Mouse (Mus musculus) stomach, embryonic 14.5 days (tissue): Measurements from ENCODE around the gene Wbp4. TPM values are rescaled to one million over a fixed set of nuclear protein-coding genes. Genes with fewer than 3 reads are reported as not detected.

ENCODE experiments used
- ATAC-seq: fragments of 200-750 bp; cut with Nextera tagmentation; 2 replicates; pipeline ENCODE4 v1.8.0; 2017; ENCODE audit warnings: low read depth, moderate TSS enrichment; ENCODE audit not compliant: insufficient number of reproducible peaks, insufficient read depth, low FRiP score
- H3K27ac ChIP-seq: fragments of 300-500 bp; sonication (generic); 2 replicates; pipeline ENCODE4 v1.5.1; 2014; ENCODE audit warnings: mild to moderate bottlenecking, low read length, moderate library complexity, mixed read lengths
- H3K27me3 ChIP-seq: fragments of 300-500 bp; sonication (generic); 2 replicates; pipeline ENCODE4 v1.6.1; 2014; ENCODE audit warnings: low read length, control low read depth, mixed read lengths; ENCODE audit not compliant: control insufficient read depth, insufficient read depth
- H3K36me3 ChIP-seq: fragments of 300-500 bp; sonication (generic); 2 replicates; pipeline ENCODE4 v1.6.1; 2014; ENCODE audit warnings: mild to moderate bottlenecking, control low read depth, low read length, moderate library complexity, mixed read lengths; ENCODE audit not compliant: control insufficient read depth, insufficient read depth
- H3K4me1 ChIP-seq: fragments of 300-500 bp; sonication (generic); 2 replicates; pipeline ENCODE4 v1.6.1; 2014; ENCODE audit warnings: low read length, control low read depth, mixed read lengths; ENCODE audit not compliant: control insufficient read depth, insufficient read depth
- H3K4me2 ChIP-seq: fragments of 300-500 bp; sonication (generic); replicated peaks from 2 replicates; pipeline ENCODE4 v1.6.1; 2014; ENCODE audit warnings: low read depth, low read length, control low read depth
- H3K4me3 ChIP-seq: fragments of 300-500 bp; sonication (generic); 2 replicates; pipeline ENCODE4 v1.5.1; 2014; ENCODE audit warnings: low read depth, low read length, control low read depth
- H3K9ac ChIP-seq: fragments of 300-500 bp; sonication (generic); replicated peaks from 2 replicates; pipeline ENCODE4 v1.6.1; 2014; ENCODE audit warnings: low read depth, mild to moderate bottlenecking, control low read depth, low read length, moderate library complexity, mixed read lengths
- H3K9me3 ChIP-seq: fragments of 300-500 bp; sonication (generic); 2 replicates; pipeline ENCODE4 v1.6.1; 2016; ENCODE audit warnings: low read depth, low read length, control low read depth; ENCODE audit not compliant: control insufficient read depth
- WGBS: fragments of 180-500 bp; shearing (Covaris S2); extraction: QIAGEN DNeasy Blood & Tissue Kit; methylation state at CpG from one replicate; pipeline ENCODE4 v1.1.7; 2014; 5-methylcytosine and 5-hydroxymethylcytosine counted together
- polyA plus RNA-seq: library from polyadenylated mRNA; unstranded; fragments of >200 nt; fragmentation: Nextera tagmentation; extraction: Ambion mirVana; gene quantifications from 2 replicates; pipeline ENCODE4 v1.2.1, GENCODE M21; 2014

Wbp4 gene
- polyA plus RNA-seq, 1 experiment from 2014 or later = 50.3 TPM

- Histone ChIP-seq H3K9me3 (no peaks in the 10 kb centered on the region; the same call in 1 of the 2 replicates), H3K4me1 (0 out of 2 replicates have a peak, but pooled peaks cover 4% of the 10 kb centered on the region), H3K4me3 (no peak overlapping the region), H3K27ac (no peak overlapping the region), H3K9ac (no peak overlapping the region), H3K27me3 (no peaks in the 10 kb centered on the region), H3K4me2 (no peak overlapping the region), H3K36me3 (no peaks in the 10 kb centered on the region)
- no peak for ATAC-seq
- 86% methylated on average over 4 of the region's 4 CpGs for WGBS
Observed at GRCm38 (mm10) chr14:79500756-79501155, 19.4 kb upstream of the Wbp4 start.

GRCm38 (mm10) chr14:79499326-79499725 is 18.0 kb upstream of the Wbp4 start:
- Histone ChIP-seq H3K9me3 (no peaks in the 10 kb centered on the region; the same call in 1 of the 2 replicates), H3K27me3 (no peaks in the 10 kb centered on the region), H3K9ac (no peak overlapping the region), H3K4me2 (no peak overlapping the region), H3K27ac (no peak overlapping the region), H3K4me3 (no peak overlapping the region), H3K4me1 (0 out of 2 replicates have a peak, but pooled peaks cover under 1% of the 10 kb centered on the region), H3K36me3 (no peaks in the 10 kb centered on the region)
- 74% methylated on average over 9 of the region's 9 CpGs for WGBS
- no peak for ATAC-seq

GRCm38 (mm10) chr14:79494349-79494748 is 13.0 kb upstream of the Wbp4 start:
- Histone ChIP-seq H3K9ac (no peak overlapping the region), H3K4me1 (no peaks in the 10 kb centered on the region), H3K27me3 (no peaks in the 10 kb centered on the region), H3K9me3 (no peaks in the 10 kb centered on the region), H3K4me2 (no peak overlapping the region), H3K27ac (no peak overlapping the region), H3K36me3 (no peaks in the 10 kb centered on the region), H3K4me3 (no peak overlapping the region)
- ATAC-seq = no peak
- 84% methylated on average over 6 of the region's 6 CpGs for WGBS

GRCm38 (mm10) chr14:79490246-79490645 is 8.9 kb upstream of the Wbp4 start:
- no peaks in the 10 kb centered on the region for H3K36me3 ChIP-seq
- no peak for ATAC-seq
- no peak overlapping the region for H3K27ac ChIP-seq
- H3K4me1 ChIP-seq = peaks cover 29% of the 10 kb centered on the region
- no peak overlapping the region for H3K4me2 ChIP-seq
- no peak overlapping the region for H3K9ac ChIP-seq
- no peak overlapping the region for H3K4me3 ChIP-seq
- no peaks in the 10 kb centered on the region for H3K9me3 ChIP-seq
- 73% methylated on average over 3 of the region's 3 CpGs for WGBS
- H3K27me3 ChIP-seq = no peaks in the 10 kb centered on the region

- peaks cover 33% of the 10 kb centered on the region for H3K4me1 ChIP-seq
- H3K4me3 ChIP-seq = no peak overlapping the region
- no peaks in the 10 kb centered on the region for H3K36me3 ChIP-seq
- ATAC-seq = no peak
- no peaks in the 10 kb centered on the region for H3K27me3 ChIP-seq
- H3K9me3 ChIP-seq = no peaks in the 10 kb centered on the region
- 70% methylated on average over 12 of the region's 12 CpGs for WGBS
- no peak overlapping the region for H3K27ac ChIP-seq
- H3K4me2 ChIP-seq = no peak overlapping the region
- H3K9ac ChIP-seq = no peak overlapping the region
Observed at GRCm38 (mm10) chr14:79489150-79489549, 7.8 kb upstream of the Wbp4 start.

GRCm38 (mm10) chr14:79488531-79488930 is 7.2 kb upstream of the Wbp4 start:
- Histone ChIP-seq H3K27ac (no peak overlapping the region), H3K4me1 (peaks cover 33% of the 10 kb centered on the region), H3K4me3 (no peak overlapping the region), H3K36me3 (no peaks in the 10 kb centered on the region), H3K27me3 (no peaks in the 10 kb centered on the region), H3K9ac (no peak overlapping the region), H3K9me3 (no peaks in the 10 kb centered on the region), H3K4me2 (no peak overlapping the region)
- no peak for ATAC-seq
- 74% methylated on average over 9 of the region's 9 CpGs for WGBS

- no peak overlapping the region; the same call in 1 of the 2 replicates for H3K9ac ChIP-seq
- peak overlapping the region; percentile 2; the same call in 1 of the 2 replicates for H3K27ac ChIP-seq
- H3K4me1 ChIP-seq = peaks cover 41% of the 10 kb centered on the region
- H3K4me2 ChIP-seq = peak overlapping the region; percentile 48
- no peaks in the 10 kb centered on the region for H3K27me3 ChIP-seq
- no peaks in the 10 kb centered on the region for H3K9me3 ChIP-seq
- peak; percentile 17; the same call in 1 of the 2 replicates for ATAC-seq
- peak overlapping the region; percentile 27; the same call in 1 of the 2 replicates for H3K4me3 ChIP-seq
- 7% methylated on average over 19 of the region's 19 CpGs for WGBS
- H3K36me3 ChIP-seq = no peaks in the 10 kb centered on the region
Observed at GRCm38 (mm10) chr14:79486993-79487731, 5.8 kb upstream of the Wbp4 start.

GRCm38 (mm10) chr14:79486617-79486992 is 5.3 kb upstream of the Wbp4 start:
- peak overlapping the region; percentile 48 for H3K4me2 ChIP-seq
- H3K36me3 ChIP-seq = no peaks in the 10 kb centered on the region
- 23% methylated on average over 8 of the region's 8 CpGs for WGBS
- H3K9me3 ChIP-seq = no peaks in the 10 kb centered on the region
- H3K27ac ChIP-seq = peak overlapping the region; percentile 2; the same call in 1 of the 2 replicates
- H3K9ac ChIP-seq = no peak overlapping the region
- H3K27me3 ChIP-seq = no peaks in the 10 kb centered on the region
- H3K4me3 ChIP-seq = peak overlapping the region; percentile 27; the same call in 1 of the 2 replicates
- H3K4me1 ChIP-seq = peaks cover 41% of the 10 kb centered on the region
- ATAC-seq = no peak
